Mouse (Mus musculus) kidney, adult 18-20 months (tissue): ENCODE measurements around the gene Crhbp.

Experiments
- DNase-seq: peaks from one replicate; pipeline ENCODE4 v3.0.0; 2021

The Crhbp gene

DNA sequence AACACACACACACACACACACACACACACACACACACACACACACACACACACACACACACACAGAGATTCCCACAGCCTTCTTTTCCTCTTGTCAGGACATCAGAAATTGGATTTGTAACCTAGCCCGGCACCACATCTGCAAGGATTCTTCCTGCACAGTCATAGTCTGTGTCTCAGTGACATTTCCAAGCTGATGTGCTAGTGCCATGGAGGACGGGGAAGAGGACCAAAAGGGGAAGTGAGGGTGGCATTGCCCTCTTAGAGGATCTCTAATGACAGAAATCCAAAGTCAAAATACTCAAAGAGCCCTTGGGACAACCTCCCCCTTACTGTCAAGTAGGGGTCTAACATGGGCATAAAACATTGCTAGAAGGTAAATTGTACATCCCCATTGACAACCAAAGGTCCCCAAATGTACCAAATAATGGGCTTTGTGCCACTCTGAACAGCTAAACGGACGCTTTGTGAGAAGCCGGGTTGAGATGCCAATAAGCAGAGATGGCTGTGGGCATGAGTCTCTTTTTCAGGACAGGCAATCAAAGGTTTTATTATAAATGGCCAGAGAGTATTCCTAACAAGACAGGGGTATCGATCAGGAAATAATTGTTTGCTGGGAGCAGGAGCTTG, 26.0 kb downstream of the Crhbp start:
- no peak for DNase-seq

DNA sequence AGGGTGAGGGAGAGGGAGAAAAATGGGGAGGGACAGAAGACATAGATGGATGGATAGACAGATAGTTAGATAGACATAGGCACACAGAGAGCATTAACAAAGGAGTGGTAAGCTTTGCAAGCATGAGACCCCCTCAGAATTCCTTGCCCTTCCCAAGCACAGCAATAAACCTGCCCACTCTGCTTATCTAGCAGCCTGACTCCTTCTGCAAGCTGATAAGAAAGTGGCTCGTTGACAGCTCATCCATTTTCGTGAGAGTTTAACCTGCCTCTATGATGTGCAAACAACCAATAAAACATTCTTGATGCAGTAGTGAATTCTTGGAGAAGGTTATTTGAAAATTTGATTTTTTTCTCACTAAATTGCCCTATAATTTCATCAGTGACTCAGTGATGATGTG, 32.5 kb downstream of the Crhbp start:
- DNase-seq = no peak

DNA sequence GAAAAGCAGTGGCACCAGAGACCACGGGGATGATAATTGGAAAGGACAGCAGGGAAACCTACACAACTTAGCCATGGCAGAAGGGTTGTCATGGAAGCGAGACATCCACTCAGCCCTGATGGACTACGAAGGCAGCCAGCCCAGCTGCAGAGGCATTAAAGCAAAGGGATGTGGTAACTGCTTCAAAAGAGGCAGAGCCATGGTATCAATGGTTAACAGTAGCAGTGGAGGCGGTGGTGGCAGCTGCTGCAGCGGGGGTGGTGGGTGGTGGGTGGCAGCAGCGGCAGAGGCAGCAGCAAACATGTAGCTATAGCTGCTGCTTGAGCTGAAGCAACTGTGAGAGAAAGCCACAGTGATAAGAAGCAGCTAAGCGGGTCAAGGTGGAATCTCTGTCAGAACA, 51.5 kb downstream of the Crhbp start:
- no peak for DNase-seq

DNA sequence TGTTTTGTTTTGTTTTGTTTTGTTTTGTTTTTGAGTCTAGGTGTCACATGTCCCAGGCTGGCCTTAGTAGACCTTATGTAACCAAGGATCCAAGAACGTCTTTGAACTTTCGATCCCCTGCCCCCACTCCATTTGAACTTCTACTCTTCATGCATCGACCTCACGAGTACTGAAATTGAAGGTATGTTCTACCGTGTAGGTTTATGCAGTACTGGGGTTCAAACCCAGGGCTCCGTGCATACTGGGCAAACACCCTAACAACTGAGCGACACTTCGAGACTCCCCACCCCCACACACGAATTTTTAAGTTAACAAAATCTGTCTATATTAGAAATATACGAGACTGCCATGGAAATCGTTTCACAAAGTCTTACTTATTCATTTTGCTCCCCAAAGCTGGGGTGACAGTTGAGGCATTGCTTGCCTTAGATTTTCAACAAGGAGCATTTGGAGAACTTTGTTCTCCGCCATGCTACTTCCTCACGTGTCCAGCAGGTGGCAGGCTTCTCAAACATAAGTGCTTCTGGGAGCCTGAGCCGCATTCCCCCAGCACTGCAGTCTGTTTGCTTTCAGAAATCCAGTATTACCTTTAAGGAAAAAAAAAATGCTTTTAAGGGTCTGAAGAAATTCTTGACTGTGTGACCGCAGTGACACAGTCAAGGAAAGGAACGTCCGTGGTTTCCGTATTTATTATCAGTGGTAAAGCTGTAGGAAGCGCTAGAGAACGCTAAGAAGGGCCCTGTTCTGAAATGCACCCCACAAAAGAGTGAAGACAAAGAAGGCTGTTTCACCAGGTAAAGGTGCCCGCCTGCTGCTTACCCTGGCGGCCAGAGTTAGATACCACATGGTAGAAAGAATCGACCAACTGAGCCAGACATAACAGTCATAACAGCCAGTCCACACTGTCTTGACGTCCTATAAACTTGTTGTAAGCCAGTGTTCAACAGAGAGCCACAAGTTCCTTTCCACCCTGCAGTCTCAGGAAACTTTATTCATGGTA, 54.6 kb downstream of the Crhbp start:
- peak; percentile 76 for DNase-seq

DNA sequence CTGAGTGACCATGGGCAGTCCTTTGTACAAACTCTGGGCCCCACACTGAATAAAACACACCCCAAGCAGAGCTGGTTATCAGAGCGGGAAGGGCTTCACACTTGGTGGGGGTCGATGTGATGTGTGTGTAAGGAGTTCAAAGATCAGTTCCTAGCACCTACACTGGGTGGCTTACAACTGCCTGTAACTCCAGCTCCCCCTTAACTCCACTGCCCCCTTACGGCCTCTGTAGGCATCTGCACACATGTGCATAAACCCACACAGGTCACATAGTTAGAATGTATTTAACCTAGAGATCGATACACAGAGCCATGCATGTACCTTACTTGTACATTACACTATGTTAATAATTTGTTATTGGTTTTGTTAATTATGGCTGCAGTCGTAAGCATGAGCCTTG, 56.5 kb downstream of the Crhbp start:
- DNase-seq = no peak

DNA sequence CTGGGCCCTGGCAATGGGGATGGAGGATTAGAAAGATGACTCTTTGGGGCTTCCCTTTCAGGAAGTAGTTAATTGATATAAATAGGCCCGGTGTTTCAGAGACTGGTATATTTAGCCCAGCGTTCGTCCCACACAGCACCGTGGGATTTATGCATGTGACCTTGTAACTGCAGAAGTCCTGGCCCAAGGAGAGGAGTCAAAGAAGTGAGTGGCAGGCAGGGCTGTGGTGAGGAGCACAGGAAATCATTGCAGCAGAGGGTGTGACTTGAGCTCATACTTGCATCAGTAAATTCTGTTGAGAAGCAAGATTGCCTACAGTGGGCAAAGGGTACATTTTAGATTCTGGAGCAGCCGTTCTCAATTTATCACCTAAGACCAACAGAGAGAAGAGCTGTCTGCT, 62.3 kb downstream of the Crhbp start:
- DNase-seq = no peak
